Mouse (Mus musculus) midbrain, embryonic 12.5 days (tissue): ENCODE measurements around the gene Ccdc115. TPM values are rescaled to one million over a fixed set of nuclear protein-coding genes. Genes with fewer than 3 reads are reported as not detected.
"Not testable (repeated sequence)": the region's sequence is repeated elsewhere in the genome, so short reads cannot be mapped to it uniquely, and the experiment has no call there.

Experiments used
- ATAC-seq: fragments of 200-750 bp; cut with Nextera tagmentation; 2 replicates; pipeline ENCODE4 v1.8.0; 2017; ENCODE audit warnings: low read depth, moderate TSS enrichment, moderate library complexity; ENCODE audit not compliant: low FRiP score
- H3K27ac ChIP-seq: fragments of 300-500 bp; sonication (generic); replicated peaks from 2 replicates; pipeline ENCODE4 v1.5.1; 2016; ENCODE audit warnings: mild to moderate bottlenecking
- H3K27me3 ChIP-seq: fragments of 300-500 bp; sonication (generic); 2 replicates; pipeline ENCODE4 v1.6.1; 2016; ENCODE audit warnings: mild to moderate bottlenecking
- H3K36me3 ChIP-seq: fragments of 300-500 bp; sonication (generic); 2 replicates; pipeline ENCODE4 v1.6.1; 2016
- H3K4me1 ChIP-seq: fragments of 300-500 bp; sonication (generic); 2 replicates; pipeline ENCODE4 v1.6.1; 2016
- H3K4me2 ChIP-seq: fragments of 300-500 bp; sonication (generic); replicated peaks from 2 replicates; pipeline ENCODE4 v1.6.1; 2016; ENCODE audit warnings: mild to moderate bottlenecking, moderate library complexity
- H3K4me3 ChIP-seq: fragments of 300-500 bp; sonication (generic); 2 replicates; pipeline ENCODE4 v1.5.1; 2016; ENCODE audit warnings: mild to moderate bottlenecking
- H3K9ac ChIP-seq: fragments of 300-500 bp; sonication (generic); replicated peaks from 2 replicates; pipeline ENCODE4 v1.6.1; 2016; ENCODE audit warnings: mild to moderate bottlenecking, moderate library complexity
- H3K9me3 ChIP-seq: fragments of 300-500 bp; sonication (generic); 2 replicates; pipeline ENCODE4 v1.6.1; 2016; ENCODE audit warnings: mild to moderate bottlenecking
- WGBS: fragments of 180-500 bp; shearing (Covaris S2); methylation state at CpG from one replicate; pipeline ENCODE4 v1.1.7; 2016; 5-methylcytosine and 5-hydroxymethylcytosine counted together
- polyA plus RNA-seq: library from polyadenylated mRNA; unstranded; fragments of >200 nt; fragmentation: Nextera tagmentation; extraction: Ambion mirVana; gene quantifications from 2 replicates; pipeline ENCODE4 v1.2.1, GENCODE M21; 2016

Ccdc115 gene
- polyA plus RNA-seq, 1 experiment from 2014 or later = 73.6 TPM

DNA sequence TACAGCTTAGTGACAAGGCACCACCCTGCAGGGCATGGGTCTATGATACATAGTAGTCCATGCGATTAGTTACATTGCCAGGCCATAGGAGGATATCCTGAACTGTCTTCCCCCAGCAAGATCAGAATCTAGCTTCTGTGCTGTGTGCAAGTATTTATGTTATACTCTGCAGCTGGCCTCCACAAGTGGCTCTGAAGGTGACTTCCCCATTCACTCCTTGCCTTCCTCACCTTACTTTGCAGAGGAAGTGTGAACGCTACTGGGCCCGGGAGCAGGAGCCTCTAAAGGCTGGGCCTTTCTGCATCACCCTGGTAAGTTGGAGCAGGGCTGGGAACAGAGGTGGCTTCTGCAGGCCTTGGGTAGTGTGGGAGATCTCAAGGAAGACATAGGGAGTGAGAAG lies 28.6 kb upstream of the Ccdc115 start:
- 55% methylated on average over 3 of the region's 3 CpGs for WGBS
- no peak for ATAC-seq
- Histone ChIP-seq H3K27me3 (peaks cover 31% of the 10 kb centered on the region), H3K36me3 (no peaks in the 10 kb centered on the region), H3K4me3 (no peak overlapping the region), H3K4me2 (no peak overlapping the region), H3K9ac (no peak overlapping the region), H3K4me1 (peaks cover 8% of the 10 kb centered on the region), H3K27ac (no peak overlapping the region), H3K9me3 (no peaks in the 10 kb centered on the region)

DNA sequence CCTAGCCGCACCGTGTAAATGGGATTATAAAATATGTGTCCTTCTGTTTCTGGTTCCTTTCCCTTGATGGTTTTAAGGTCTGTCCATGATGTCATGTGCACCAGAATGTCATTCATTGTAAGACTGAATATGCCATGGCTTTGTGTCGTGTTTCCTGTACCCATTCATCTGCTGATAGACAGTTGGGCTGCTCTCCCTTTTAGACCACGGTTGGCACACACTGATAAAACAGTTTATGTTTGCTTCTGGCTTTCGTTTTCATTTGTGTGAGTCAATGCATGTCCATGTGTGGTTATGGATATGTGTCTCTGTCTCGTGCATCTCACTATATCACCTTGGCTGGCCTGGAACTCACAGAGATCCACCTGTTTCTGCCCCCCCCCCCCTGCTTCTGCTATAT lies 26.0 kb upstream of the Ccdc115 start:
- H3K9ac ChIP-seq = no peak overlapping the region
- no peak overlapping the region for H3K4me2 ChIP-seq
- no peak for ATAC-seq
- H3K27ac ChIP-seq = no peak overlapping the region
- WGBS = 85% methylated on average over 6 of the region's 6 CpGs
- H3K4me1 ChIP-seq = no peaks in the 10 kb centered on the region; the same call in 1 of the 2 replicates
- peaks cover 26% of the 10 kb centered on the region for H3K27me3 ChIP-seq
- H3K36me3 ChIP-seq = no peaks in the 10 kb centered on the region
- H3K9me3 ChIP-seq = no peaks in the 10 kb centered on the region
- no peak overlapping the region for H3K4me3 ChIP-seq

DNA sequence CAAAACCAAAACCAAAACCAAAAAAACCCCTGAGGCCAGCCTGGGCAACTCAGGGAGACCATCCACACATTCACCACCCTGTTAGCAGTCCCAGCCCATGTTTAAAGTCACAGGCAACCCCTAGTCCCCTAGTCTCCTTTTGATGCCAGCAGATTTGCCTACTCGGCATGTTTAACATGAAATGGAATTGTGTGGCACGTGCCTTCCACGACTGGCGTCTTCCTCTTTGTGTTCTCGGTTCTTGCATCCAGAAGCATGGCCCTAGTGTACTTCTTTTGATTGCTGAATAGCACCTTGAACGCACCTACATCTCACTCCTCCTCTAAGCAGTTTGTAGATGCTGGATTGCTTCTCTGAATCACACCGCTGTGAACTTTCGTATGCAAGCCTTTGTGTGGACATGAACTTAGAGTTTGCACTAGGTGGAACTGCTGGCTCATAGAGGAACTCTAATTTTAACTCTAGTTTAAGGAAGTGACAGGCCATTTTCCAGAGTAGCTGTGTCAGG lies 24.9 kb upstream of the Ccdc115 start:
- Histone ChIP-seq H3K36me3 (no peaks in the 10 kb centered on the region), H3K9ac (no peak overlapping the region), H3K27ac (no peak overlapping the region), H3K27me3 (peaks cover 36% of the 10 kb centered on the region), H3K4me3 (no peak overlapping the region), H3K9me3 (no peaks in the 10 kb centered on the region), H3K4me2 (no peak overlapping the region), H3K4me1 (peaks cover 8% of the 10 kb centered on the region)
- WGBS = 92% methylated on average over 8 of the region's 8 CpGs
- ATAC-seq = no peak

DNA sequence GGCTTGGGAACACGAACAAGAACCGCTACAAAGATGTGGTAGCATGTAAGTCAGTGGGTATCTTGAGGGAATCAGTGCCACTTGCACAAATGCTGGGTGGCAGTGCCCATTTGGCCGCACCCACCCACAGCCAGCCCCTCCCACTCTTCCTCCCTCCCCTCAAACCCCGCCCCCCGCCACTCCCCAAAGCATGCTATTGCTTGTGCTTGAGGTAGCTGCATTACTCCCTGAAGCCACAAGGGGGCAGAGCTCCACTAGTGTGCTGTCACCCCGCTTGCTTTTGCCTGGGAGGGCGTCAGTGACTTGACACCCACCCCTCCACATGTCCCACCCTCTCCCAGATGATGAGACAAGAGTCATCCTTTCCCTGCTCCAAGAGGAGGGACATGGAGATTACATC lies 23.3 kb upstream of the Ccdc115 start:
- H3K36me3 ChIP-seq = no peaks in the 10 kb centered on the region
- H3K4me1 ChIP-seq = peaks cover 13% of the 10 kb centered on the region
- no peak for ATAC-seq
- H3K9me3 ChIP-seq = no peaks in the 10 kb centered on the region
- no peak overlapping the region for H3K4me2 ChIP-seq
- no peak overlapping the region for H3K27ac ChIP-seq
- H3K4me3 ChIP-seq = no peak overlapping the region
- WGBS = 16% methylated on average over 7 of the region's 7 CpGs
- no peak overlapping the region for H3K9ac ChIP-seq
- peaks cover 51% of the 10 kb centered on the region for H3K27me3 ChIP-seq

DNA sequence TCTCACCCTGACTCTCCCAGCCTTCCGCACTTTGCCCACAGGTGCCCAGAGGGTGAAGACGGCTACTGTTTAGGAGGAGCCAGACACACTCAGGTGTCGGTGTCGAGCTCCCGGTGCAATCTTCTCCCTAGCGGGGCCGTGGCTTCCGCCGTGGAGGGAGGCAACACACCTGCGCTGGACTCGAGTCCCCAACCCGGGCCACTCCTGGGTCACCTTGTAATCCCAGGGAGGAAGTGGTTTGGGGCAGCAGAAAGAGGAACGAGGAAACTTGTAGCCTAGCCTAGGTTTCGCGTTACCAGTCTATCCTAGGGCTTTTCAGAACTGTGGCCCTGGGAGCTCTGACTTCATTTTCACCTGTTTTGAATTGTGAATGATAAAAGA lies 20.6 kb upstream of the Ccdc115 start:
- WGBS = 2% methylated on average over 15 of the region's 15 CpGs
- Histone ChIP-seq H3K4me1 (peaks cover 13% of the 10 kb centered on the region), H3K4me2 (peak overlapping the region; percentile 90), H3K4me3 (peak overlapping the region; percentile 60), H3K9ac (peak overlapping the region; percentile 42), H3K27ac (no peak overlapping the region), H3K9me3 (no peaks in the 10 kb centered on the region), H3K27me3 (peaks cover 73% of the 10 kb centered on the region), H3K36me3 (no peaks in the 10 kb centered on the region)
- peak; percentile 27 for ATAC-seq

DNA sequence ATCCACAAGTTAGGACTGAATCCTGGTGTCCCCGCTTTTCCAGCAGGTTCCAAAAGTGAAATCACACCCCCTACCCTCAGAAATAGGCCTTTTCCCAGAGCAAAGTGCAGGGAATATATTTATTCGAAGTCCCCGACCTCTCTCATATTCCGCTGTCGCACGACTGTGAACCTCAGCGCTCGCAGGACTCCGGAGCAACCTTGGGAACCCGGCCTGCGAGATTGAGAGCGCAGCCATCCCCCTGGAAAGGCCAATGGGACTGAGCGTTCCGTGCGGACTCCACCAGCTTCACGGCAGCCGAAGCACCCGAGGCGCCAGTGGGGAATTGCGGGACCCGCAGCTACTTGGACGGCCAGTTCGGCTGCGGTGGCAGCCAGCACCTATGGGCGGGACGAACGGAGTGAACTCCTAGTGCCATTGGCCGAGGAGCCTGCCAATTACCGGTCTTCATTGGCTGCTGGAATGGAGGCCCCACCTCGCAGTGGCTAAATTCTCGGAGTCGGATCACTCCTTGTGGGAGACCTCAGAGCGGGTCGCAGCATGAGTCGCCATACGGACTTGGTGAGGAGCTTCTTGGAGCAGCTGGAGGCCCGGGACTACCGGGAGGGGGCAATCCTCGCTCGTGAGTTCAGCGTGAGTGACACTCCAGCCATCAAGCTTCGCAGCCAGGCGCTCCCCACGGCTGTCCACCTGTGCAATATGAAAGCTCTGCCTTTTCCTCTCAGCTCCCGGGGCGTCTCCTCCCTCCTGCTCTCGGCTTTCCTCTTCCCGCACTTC lies 20.0 kb upstream of the Ccdc115 start, which contains the start of gene Ptpn18:
Ptpn18 (plus strand) TSS at position 479 of the 777 bp plus-strand sequence.
- under 1% methylated on average over 47 of the region's 48 CpGs for WGBS
- H3K27ac ChIP-seq = no peak within 1 kb of the TSS
- H3K4me1 ChIP-seq = peaks cover 13% of the 10 kb centered on the region
- peak within 1 kb of the TSS; percentile 42 for H3K9ac ChIP-seq
- H3K9me3 ChIP-seq = no peaks in the 10 kb centered on the region
- H3K36me3 ChIP-seq = no peaks in the 10 kb centered on the region
- peaks cover 68% of the 10 kb centered on the region for H3K27me3 ChIP-seq
- peak; percentile 94 for ATAC-seq
- H3K4me2 ChIP-seq = peak within 1 kb of the TSS; percentile 90
- H3K4me3 ChIP-seq = peak within 1 kb of the TSS; percentile 60

DNA sequence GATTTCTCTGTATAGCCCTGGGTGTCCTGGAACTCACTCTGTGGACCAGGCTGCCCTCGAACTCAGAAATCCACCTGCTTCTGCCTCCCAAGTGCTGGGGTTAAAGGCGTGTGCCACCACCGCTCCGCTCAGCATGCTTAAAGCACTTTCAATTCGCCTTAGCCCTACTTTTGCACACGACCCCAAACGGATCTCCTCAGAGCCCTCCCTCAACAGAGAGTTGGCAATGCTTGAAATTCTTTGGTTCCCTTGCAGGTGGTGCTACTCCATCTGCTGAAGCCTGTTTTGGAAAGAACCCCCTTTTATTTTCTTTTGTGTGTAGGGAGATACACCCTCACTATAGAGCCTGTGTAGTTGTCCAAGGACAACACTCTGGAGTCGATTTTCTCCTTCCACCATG lies 19.0 kb upstream of the Ccdc115 start:
- H3K27ac ChIP-seq = no peak overlapping the region
- WGBS = 28% methylated on average over 8 of the region's 8 CpGs
- H3K4me3 ChIP-seq = no peak overlapping the region
- H3K4me2 ChIP-seq = no peak overlapping the region
- no peak for ATAC-seq
- H3K4me1 ChIP-seq = peaks cover 13% of the 10 kb centered on the region
- no peaks in the 10 kb centered on the region for H3K9me3 ChIP-seq
- H3K36me3 ChIP-seq = no peaks in the 10 kb centered on the region
- peaks cover 65% of the 10 kb centered on the region for H3K27me3 ChIP-seq
- no peak overlapping the region for H3K9ac ChIP-seq

DNA sequence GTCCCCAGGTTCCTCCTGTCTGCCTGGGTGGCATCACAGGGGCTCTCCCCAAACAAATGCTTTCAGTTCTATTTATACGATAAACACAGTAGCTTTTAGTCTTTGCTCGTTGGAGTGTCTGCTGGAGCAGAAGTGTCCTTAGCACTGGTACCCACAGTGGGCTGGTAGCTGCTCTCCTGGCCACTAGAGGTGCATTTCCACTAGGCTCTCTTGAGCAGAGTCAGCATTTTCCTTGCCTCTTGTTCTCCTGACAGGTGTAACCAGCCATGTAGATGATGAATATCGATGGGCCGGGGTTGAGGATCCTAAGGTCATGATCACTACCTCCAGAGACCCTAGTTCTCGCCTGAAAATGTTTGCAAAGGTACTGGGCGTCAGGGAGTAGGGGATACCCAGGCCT lies 3.7 kb upstream of the Ccdc115 start:
- Histone ChIP-seq H3K36me3 (peaks cover 48% of the 10 kb centered on the region), H3K4me1 (peaks cover 15% of the 10 kb centered on the region), H3K27ac (no peak overlapping the region), H3K9ac (no peak overlapping the region), H3K4me3 (no peak overlapping the region), H3K4me2 (no peak overlapping the region), H3K27me3 (no peaks in the 10 kb centered on the region), H3K9me3 (no peaks in the 10 kb centered on the region)
- WGBS = 95% methylated on average over 6 of the region's 6 CpGs
- ATAC-seq = no peak

DNA sequence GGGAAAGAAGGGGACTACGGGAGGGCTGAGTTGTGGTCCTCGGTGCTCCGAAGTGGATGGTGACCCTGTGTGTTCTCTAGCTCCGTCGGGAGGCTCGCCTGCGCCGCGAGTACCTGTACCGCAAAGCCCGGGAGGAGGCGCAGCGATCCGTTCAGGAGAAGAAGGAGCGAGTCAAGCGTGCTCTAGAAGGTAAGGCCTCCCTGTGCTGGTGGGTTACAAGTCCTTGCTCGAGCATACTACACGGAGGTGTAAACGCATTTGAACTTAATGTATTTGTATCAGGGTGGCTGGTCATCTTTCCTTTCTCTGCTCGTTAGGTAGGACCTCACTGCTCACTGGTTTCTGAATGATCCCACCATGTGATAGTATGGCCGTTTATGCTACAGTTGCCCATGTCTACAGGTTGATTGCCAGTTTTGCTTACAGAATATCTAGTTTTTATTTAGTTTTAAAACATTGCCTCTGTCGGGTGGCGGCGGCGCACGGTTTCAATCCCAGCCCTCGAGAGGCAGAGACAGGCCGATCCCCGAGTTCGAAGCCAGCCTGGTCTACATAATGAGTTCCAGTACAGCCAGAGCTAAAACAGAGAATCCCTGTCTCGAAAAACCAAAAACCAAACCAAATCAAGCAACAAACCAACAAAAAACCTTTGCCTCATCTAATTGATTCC lies 624 bp upstream of the Ccdc115 start:
- Histone ChIP-seq H3K4me2 (peak overlapping the region; percentile 71), H3K27ac (peak overlapping the region; percentile 64), H3K36me3 (peaks cover 41% of the 10 kb centered on the region), H3K27me3 (no peaks in the 10 kb centered on the region), H3K4me1 (peaks cover 15% of the 10 kb centered on the region), H3K9me3 (no peaks in the 10 kb centered on the region), H3K4me3 (peak overlapping the region; percentile 80), H3K9ac (peak overlapping the region; percentile 66)
- WGBS = 9% methylated on average over 31 of the region's 31 CpGs
- peak; percentile 38; the same call in 1 of the 2 replicates for ATAC-seq

DNA sequence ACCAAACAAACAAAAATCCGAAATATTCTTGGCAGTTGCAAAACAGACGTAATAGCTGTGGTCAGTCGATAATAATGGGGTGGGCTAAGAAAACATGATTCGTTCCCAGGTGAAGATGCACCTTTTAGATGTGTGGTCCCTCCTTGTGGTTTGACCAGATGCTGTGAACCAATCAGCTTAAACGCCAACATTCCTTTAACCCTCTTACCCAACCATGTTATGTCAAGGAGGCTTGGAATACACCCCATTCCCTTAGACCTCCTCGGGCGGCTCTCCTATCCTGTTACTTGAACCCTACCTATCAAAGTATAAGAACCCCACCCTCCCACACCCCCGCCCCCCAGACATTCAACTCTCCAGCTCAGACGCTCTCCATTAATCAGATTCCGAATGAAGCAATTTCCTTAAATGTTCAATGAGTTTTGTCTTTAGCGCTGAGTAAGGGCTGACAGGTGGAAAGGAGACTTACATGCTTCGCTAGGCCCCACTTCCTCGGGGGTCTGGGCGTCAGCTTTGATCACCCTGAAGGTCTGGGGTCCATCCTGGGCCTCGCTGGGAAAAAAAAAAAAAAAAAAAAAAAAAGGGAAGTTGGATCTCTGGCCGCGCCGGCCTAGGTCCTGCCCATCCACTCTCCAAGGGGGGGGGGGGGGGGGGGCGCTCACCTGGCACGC lies 956 bp downstream of the Ccdc115 start:
- Histone ChIP-seq H3K9me3 (no peaks in the 10 kb centered on the region), H3K27ac (no peak overlapping the region)
- no peak for ATAC-seq

DNA sequence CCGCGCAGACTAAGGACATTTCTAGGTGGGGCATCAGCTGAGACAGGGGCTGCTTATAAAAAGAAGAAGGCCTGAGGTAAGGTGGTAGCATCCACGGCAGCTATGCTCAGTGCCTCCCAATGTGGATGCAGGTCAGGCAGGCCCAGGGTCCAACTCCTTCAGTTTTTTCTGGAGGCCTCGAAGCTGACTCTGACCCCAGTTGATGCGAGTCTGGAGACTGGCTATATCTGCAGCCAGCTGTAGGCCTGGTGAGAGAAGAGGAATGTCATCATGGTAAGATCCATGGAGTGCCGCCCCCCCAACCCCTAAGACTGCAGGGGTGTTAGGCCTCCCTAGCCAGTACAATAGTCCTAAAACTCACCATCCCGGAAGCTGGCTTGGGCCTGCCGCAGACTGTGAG lies 2.1 kb downstream of the Ccdc115 start:
- not testable (repeated sequence) for H3K9ac ChIP-seq, H3K27ac ChIP-seq, H3K4me3 ChIP-seq, H3K9me3 ChIP-seq, H3K4me2 ChIP-seq, H3K27me3 ChIP-seq, ATAC-seq
- peaks cover 25% of the 10 kb centered on the region for H3K4me1 ChIP-seq
- 98% methylated on average over 8 of the region's 8 CpGs for WGBS
- H3K36me3 ChIP-seq = 0 out of 2 replicates have a peak, but pooled peaks cover 14% of the 10 kb centered on the region

More for the DNA sequence above, 956 bp downstream of the Ccdc115 start:
- Histone ChIP-seq H3K9ac (peak overlapping the region; percentile 56), H3K4me1 (peaks cover 22% of the 10 kb centered on the region), H3K36me3 (peaks cover 25% of the 10 kb centered on the region), H3K4me2 (peak overlapping the region; percentile 67), H3K27me3 (no peaks in the 10 kb centered on the region), H3K4me3 (peak overlapping the region; percentile 80)
- 49% methylated on average over 14 of the region's 20 CpGs for WGBS

DNA sequence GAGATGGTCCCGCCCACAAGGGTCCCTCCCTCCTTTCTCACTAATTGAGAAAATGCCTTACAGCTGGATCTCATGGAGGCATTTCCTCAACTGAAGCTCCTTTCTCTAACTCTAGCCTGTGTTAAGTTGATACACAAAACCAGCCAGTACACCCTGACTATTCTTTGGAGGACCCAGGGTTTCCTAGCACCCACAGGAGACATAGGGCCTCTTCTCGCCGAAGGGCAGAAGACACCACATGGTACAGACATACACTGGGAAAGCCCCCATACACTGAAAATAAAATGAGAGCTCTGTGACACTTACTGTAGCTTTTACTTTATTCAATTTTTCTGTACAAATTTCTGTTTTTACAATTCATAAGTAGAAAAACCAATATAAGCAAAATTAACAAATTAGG lies 3.1 kb downstream of the Ccdc115 start:
- Histone ChIP-seq H3K4me1 (peaks cover 25% of the 10 kb centered on the region), H3K9me3 (peaks cover 3% of the 10 kb centered on the region; the same call in 1 of the 2 replicates)

More for the DNA sequence above, 3.1 kb downstream of the Ccdc115 start:
- no peak overlapping the region for H3K4me2 ChIP-seq
- H3K27me3 ChIP-seq = no peaks in the 10 kb centered on the region
- H3K4me3 ChIP-seq = no peak overlapping the region
- WGBS = 86% methylated on average over 3 of the region's 3 CpGs
- H3K36me3 ChIP-seq = peaks cover 10% of the 10 kb centered on the region; the same call in 1 of the 2 replicates
- H3K9ac ChIP-seq = no peak overlapping the region
- no peak overlapping the region for H3K27ac ChIP-seq
- ATAC-seq = no peak
